Comparison of ENCODE assay signal across 19 mouse cellular contexts in genomic region chr9:23276244-23276643, GRCm38 (mm10). TPM values are rescaled to one million over a fixed set of nuclear protein-coding genes. Genes with fewer than 3 reads are reported as not detected.
"Had no signal": no experiment of that assay in that cellular context is flagged by ENCODE, and none has a peak within 500 bp of the region (broad histone marks: within the 10 kb centered on the region; RNA-seq: fewer than 3 reads in every experiment).

No protein-coding gene starts in this region.

- DNase-seq: left cerebral cortex, postnatal 4 days; liver; liver, embryonic 13.5 days; liver, postnatal 0 days; lung, adult 18-20 months; lung, adult 2 months; lung, postnatal 14 days; lung, postnatal 36 days; lung, postnatal 4 days; midbrain, embryonic 14.5 days had no signal

- ATAC-seq: liver, embryonic 12.5 days; liver, postnatal 0 days; lung, postnatal 0 days; midbrain, embryonic 13.5 days; midbrain, embryonic 15.5 days; midbrain, embryonic 16.5 days had no signal

RNA-seq across cellular contexts. Expression of gene Bmper, which starts 53.4 kb away (rescaled TPM):
- total RNA-seq: megakaryocyte progenitor cell, adult 5-6 weeks; megakaryocyte, adult 5-6 weeks; megakaryocyte-erythroid progenitor cell, adult 5-6 weeks; monocyte, adult 5-6 weeks had no signal
